Mouse (Mus musculus) forebrain, postnatal 0 days (tissue): Measurements from ENCODE around the gene Prpf8. TPM values are rescaled to one million over a fixed set of nuclear protein-coding genes. Genes with fewer than 3 reads are reported as not detected.

Experiments used
- ATAC-seq: fragments of 200-750 bp; cut with Nextera tagmentation; 2 replicates; pipeline ENCODE4 v1.8.0; 2017; ENCODE audit warnings: mild to moderate bottlenecking, moderate library complexity
- DNase-seq: peaks from one replicate; pipeline ENCODE4 v3.0.0-alpha.2; 2015
- H3K27ac ChIP-seq: fragments of 300-500 bp; sonication (generic); 2 replicates; pipeline ENCODE4 v1.5.1; 2014; ENCODE audit warnings: low read depth, mild to moderate bottlenecking, antibody characterized with exemption, low read length, moderate library complexity, mixed read lengths
- H3K27me3 ChIP-seq: fragments of 300-500 bp; sonication (generic); 2 replicates; pipeline ENCODE4 v1.6.1; 2014; ENCODE audit warnings: mild to moderate bottlenecking, low read length, mixed read lengths; ENCODE audit not compliant: insufficient read depth
- H3K36me3 ChIP-seq: fragments of 300-500 bp; sonication (generic); 2 replicates; pipeline ENCODE4 v1.6.1; 2014; ENCODE audit warnings: mild to moderate bottlenecking, moderate library complexity; ENCODE audit not compliant: insufficient read depth
- H3K4me1 ChIP-seq: fragments of 300-500 bp; sonication (generic); 2 replicates; pipeline ENCODE4 v1.6.1; 2014; ENCODE audit warnings: antibody characterized with exemption; ENCODE audit not compliant: insufficient read depth
- H3K4me2 ChIP-seq: fragments of 300-500 bp; sonication (generic); 2 replicates; pipeline ENCODE4 v1.6.1; 2014; ENCODE audit warnings: low read depth, mild to moderate bottlenecking, moderate library complexity
- H3K4me3 ChIP-seq: fragments of 300-500 bp; sonication (generic); 2 replicates; pipeline ENCODE4 v1.5.1; 2014; ENCODE audit warnings: low read depth, low read length, mixed read lengths
- H3K9ac ChIP-seq: fragments of 300-500 bp; sonication (generic); 2 replicates; pipeline ENCODE4 v1.6.1; 2014; ENCODE audit warnings: mild to moderate bottlenecking
- H3K9me3 ChIP-seq: fragments of 300-500 bp; sonication (generic); 2 replicates; pipeline ENCODE4 v1.6.1; 2016; ENCODE audit warnings: low read length
- CTCF ChIP-seq: sonication (generic); IDR thresholded peaks from 2 replicates; pipeline ENCODE4 v1.5.1; 2016; ENCODE audit warnings: antibody characterized with exemption, control low read depth, low read depth
- WGBS: fragments of 180-500 bp; shearing (Covaris S2); extraction: QIAGEN DNeasy Blood & Tissue Kit; methylation state at CpG from one replicate; pipeline ENCODE4 v1.1.7; 2014; 5-methylcytosine and 5-hydroxymethylcytosine counted together
- polyA plus RNA-seq: library from polyadenylated mRNA; unstranded; fragments of >200 nt; fragmentation: Nextera tagmentation; extraction: Ambion mirVana; gene quantifications from 2 replicates; pipeline ENCODE4 v1.2.1, GENCODE M21; 2015
- total RNA-seq: library from RNA; depleted of rRNA; stranded (reverse); fragments of >200 nt; gene quantifications from 2 replicates; pipeline ENCODE4 v1.2.3, GENCODE M21; 2014; rRNA removed

The Prpf8 gene
- 89.0 and 120 TPM in 2 replicates for total RNA-seq
- 25.6 and 27.9 TPM in 2 replicates for polyA plus RNA-seq

DNA sequence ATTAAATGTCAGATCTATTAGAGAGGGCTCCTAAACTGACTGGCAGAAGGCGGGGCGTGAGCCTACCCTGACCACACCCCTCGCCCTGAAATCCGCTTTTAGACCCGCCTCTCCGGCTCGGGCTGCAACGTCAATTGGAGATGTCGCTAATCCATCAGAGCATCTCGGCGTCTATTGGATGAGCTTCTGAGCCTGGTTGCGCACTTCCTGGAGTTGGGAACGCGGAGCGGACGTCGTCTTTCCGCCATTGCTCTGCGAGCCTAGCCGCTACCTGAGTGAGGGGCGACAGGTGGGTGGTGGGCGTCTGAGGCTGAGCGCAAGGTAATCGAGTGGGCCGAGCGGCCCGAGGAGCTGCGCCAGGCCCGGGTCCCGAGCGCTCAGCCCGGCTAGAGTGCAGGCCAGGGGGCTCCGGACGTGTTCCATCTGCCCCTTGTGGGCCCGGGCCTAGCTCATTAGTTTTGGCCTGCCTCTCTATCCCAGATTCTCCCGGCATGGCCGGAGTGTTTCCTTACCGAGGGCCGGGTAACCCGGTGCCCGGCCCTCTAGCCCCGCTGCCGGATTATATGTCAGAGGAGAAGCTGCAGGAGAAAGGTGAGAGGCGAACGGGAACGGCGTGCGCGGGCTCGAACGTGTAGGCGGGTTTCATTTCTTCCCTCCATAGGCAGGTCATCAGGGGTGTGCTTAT, at the start of gene Prpf8:
Gene Prpf8, plus strand, starts transcription at position 216 of the 685 bp plus-strand sequence.
- Histone ChIP-seq H3K36me3 (peaks cover 25% of the 10 kb centered on the region), H3K27ac (peak within 1 kb of the TSS; percentile 86), H3K4me2 (peak within 1 kb of the TSS; percentile 94), H3K9me3 (no peaks in the 10 kb centered on the region), H3K4me1 (peaks cover 11% of the 10 kb centered on the region), H3K27me3 (no peaks in the 10 kb centered on the region), H3K4me3 (peak within 1 kb of the TSS; percentile 99), H3K9ac (peak within 1 kb of the TSS; percentile 99)
- DNase-seq, result peak; percentile 99
- no peak for TF ChIP-seq CTCF
- peak; percentile 100 for ATAC-seq
- under 1% methylated on average over 52 of the region's 52 CpGs for WGBS

DNA sequence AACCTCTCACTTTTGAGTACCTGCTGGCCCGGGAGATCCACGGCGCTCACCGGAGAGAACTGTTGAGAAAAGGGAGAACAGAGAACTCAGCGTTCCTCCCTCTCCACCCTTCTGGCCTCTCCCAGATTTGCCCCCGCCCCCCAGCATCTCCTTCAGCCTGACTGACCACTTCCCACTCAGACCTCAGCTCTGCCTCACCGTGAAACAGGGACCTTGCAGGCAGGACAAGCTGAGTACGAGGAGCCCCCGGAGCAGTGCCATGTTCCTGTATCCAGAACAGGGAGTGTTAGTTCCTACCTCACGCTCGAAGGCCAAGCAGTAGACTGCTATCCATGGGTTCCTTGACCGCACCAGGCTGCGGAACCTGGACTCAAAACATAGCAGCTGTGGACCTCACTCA, 48.4 kb upstream of the Prpf8 start:
- no peak for DNase-seq
- no peak overlapping the region for H3K27ac ChIP-seq
- 81% methylated on average over 13 of the region's 13 CpGs for WGBS
- H3K4me1 ChIP-seq, result no peaks in the 10 kb centered on the region
- H3K27me3 ChIP-seq, result no peaks in the 10 kb centered on the region
- TF ChIP-seq CTCF, result no peak
- no peak overlapping the region for H3K9ac ChIP-seq
- H3K9me3 ChIP-seq, result no peaks in the 10 kb centered on the region
- no peak overlapping the region for H3K4me3 ChIP-seq
- peaks cover 13% of the 10 kb centered on the region; the same call in 1 of the 2 replicates for H3K36me3 ChIP-seq
- no peak for ATAC-seq
- H3K4me2 ChIP-seq, result no peak overlapping the region

DNA sequence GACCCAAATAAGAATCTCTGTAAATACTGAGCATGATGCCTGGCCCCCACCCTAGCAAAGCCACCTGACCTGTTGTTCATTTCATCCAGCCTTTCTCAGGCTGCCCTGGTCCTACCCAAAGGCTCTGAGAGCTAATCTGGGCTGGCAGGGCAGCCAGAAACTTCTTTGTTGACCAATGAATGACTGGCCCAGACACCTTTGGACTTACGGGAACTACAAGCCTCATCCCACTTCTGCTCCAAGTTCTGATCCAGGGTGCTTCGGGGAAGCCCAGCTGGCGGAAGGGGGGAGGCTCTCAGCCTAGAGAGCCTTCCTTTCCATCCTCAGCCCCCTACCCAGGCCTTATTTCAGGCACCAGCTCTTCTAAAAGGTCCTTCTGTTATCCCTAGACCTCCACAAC, 47.8 kb upstream of the Prpf8 start:
- ATAC-seq (no peak), DNase-seq (no peak)
- H3K4me2 ChIP-seq, result no peak overlapping the region

DNA sequence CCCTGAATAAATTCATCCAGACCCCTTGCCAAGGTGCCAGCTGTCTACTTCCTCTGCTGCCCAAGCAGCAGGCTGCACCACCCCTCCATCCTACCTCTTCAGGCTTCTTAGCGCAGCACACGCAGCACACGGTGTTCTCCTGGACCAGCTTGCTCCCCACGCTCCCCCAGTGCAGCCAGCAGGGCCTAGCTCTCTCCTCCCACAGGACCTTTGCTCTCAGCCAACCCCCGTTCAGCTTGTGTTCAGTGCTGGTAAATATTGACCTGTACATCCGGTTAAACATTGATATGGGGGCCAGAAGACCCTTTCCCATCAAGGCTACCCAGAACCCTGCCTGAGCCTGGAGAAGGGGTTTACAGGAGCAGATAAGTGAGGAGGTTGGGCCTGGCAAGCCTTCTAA, 47.3 kb upstream of the Prpf8 start, which contains the start of gene Serpinf2:
Gene Serpinf2, minus strand, starts transcription at position 229 of the 400 bp plus-strand sequence.
- Histone ChIP-seq H3K4me2 (no peak within 1 kb of the TSS), H3K36me3 (peaks cover 16% of the 10 kb centered on the region; the same call in 1 of the 2 replicates), H3K4me3 (no peak within 1 kb of the TSS), H3K9me3 (no peaks in the 10 kb centered on the region), H3K27me3 (no peaks in the 10 kb centered on the region), H3K27ac (no peak within 1 kb of the TSS), H3K4me1 (no peaks in the 10 kb centered on the region), H3K9ac (no peak within 1 kb of the TSS)
- no peak for TF ChIP-seq CTCF
- DNase-seq (no peak), ATAC-seq (no peak)
- 88% methylated on average over 6 of the region's 6 CpGs for whole genome bisulfite sequencing

More for the DNA sequence above, 47.8 kb upstream of the Prpf8 start:
- H3K9ac ChIP-seq, result no peak overlapping the region
- no peak for TF ChIP-seq CTCF
- 92% methylated on average over 3 of the region's 3 CpGs for WGBS
- no peaks in the 10 kb centered on the region for H3K4me1 ChIP-seq
- H3K27me3 ChIP-seq, result no peaks in the 10 kb centered on the region
- H3K9me3 ChIP-seq, result no peaks in the 10 kb centered on the region
- H3K4me3 ChIP-seq, result no peak overlapping the region
- peaks cover 13% of the 10 kb centered on the region; the same call in 1 of the 2 replicates for H3K36me3 ChIP-seq
- no peak overlapping the region for H3K27ac ChIP-seq

DNA sequence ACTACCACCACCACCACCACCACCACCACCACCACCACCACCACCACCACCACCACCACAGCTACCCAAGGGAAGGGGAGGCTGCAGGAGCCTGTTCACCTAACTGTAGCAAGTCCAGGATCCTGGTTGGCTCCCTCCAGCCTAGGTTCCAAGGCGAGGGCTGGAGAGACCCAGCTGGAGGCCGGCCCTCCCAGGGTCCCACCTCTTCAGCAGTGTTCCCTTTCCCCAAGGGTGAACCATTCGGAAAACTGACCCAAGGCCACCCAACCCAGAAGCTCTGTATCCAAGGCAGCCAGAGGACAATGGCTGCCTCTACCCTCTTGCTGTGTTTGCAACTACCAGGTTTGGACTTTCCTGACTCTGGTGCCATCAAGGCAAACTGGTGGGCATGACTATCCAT, 46.7 kb upstream of the Prpf8 start:
- WGBS, result 89% methylated on average over 3 of the region's 3 CpGs
- Histone ChIP-seq H3K36me3 (peaks cover 18% of the 10 kb centered on the region; the same call in 1 of the 2 replicates), H3K4me2 (no peak overlapping the region), H3K4me1 (no peaks in the 10 kb centered on the region), H3K4me3 (no peak overlapping the region), H3K9ac (no peak overlapping the region), H3K27ac (no peak overlapping the region), H3K27me3 (no peaks in the 10 kb centered on the region), H3K9me3 (no peaks in the 10 kb centered on the region)
- TF ChIP-seq CTCF, result no peak
- ATAC-seq (no peak), DNase-seq (no peak)

DNA sequence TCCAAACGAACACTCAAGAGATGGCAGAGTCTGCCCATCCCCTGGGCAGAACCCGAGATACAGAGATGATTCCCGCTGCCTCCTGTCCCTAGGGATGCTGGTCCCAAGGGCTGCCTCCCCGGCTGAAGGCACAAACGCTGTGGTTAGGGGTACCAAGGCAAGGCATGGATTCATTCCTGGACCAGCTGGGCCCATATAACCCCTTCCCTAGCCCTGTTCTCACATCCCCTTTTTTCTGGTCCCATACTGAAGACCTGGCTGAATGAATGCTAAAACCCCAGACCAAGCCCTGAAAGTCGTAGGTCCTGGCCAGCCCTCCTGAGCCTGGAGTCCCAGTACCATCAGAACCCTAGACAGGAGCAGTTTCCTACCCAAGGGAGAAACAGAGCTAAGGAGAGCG, 45.6 kb upstream of the Prpf8 start:
- no peaks in the 10 kb centered on the region for H3K4me1 ChIP-seq
- no peak overlapping the region for H3K9ac ChIP-seq
- no peak for DNase-seq
- no peak overlapping the region for H3K4me2 ChIP-seq
- H3K27ac ChIP-seq, result no peak overlapping the region
- WGBS, result 90% methylated on average over 7 of the region's 7 CpGs
- TF ChIP-seq CTCF, result no peak
- no peak for ATAC-seq
- H3K36me3 ChIP-seq, result peaks cover 25% of the 10 kb centered on the region
- H3K4me3 ChIP-seq, result no peak overlapping the region
- H3K9me3 ChIP-seq, result no peaks in the 10 kb centered on the region
- no peaks in the 10 kb centered on the region for H3K27me3 ChIP-seq

DNA sequence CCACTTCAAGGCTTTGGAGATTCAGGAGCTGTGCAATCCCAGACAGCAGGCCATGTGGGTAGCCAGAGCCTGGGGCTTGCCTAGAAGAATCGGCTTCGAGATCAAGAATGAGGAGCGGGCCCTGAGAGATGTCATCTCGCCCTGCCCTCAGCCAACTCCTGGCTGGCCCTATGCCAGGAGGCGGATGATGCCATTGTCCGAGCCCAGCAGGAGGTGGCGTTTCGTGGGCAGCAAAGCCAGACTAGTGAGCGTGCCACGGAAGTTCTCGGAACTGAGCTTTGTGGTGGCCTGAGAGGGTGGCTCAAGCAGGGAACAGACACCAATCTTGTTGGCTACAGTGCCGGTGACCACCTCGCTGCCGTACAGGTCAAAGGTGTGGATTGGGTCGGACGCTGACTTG, 45.0 kb upstream of the Prpf8 start:
- no peaks in the 10 kb centered on the region for H3K4me1 ChIP-seq
- H3K4me3 ChIP-seq, result no peak overlapping the region
- H3K27ac ChIP-seq, result no peak overlapping the region
- H3K9ac ChIP-seq, result no peak overlapping the region
- ATAC-seq (no peak), DNase-seq (no peak)
- no peak overlapping the region for H3K4me2 ChIP-seq
- no peaks in the 10 kb centered on the region for H3K27me3 ChIP-seq
- no peak for TF ChIP-seq CTCF
- 56% methylated on average over 16 of the region's 16 CpGs for WGBS
- no peaks in the 10 kb centered on the region for H3K9me3 ChIP-seq
- peaks cover 30% of the 10 kb centered on the region for H3K36me3 ChIP-seq
